Mouse (Mus musculus) urinary bladder, adult 2 months (tissue): ENCODE results near the gene St6galnac3. TPM values are rescaled to one million over a fixed set of nuclear protein-coding genes. Genes with fewer than 3 reads are reported as not detected.

Experiments used
- DNase-seq: peaks from one replicate; pipeline ENCODE4 v3.0.0; 2022; ENCODE audit warnings: low spot score
- polyA plus RNA-seq: library from polyadenylated mRNA; depleted of rRNA; stranded (reverse); fragments of >200 nt; gene quantifications from 2 replicates; pipeline ENCODE4 v1.2.3, GENCODE M21; 2012

The St6galnac3 gene
- polyA plus RNA-seq, 1 experiment = 2.9 TPM

- no peak for DNase-seq
Measured at GRCm38 (mm10) chr3:153472583-153473471, 252.1 kb downstream of the St6galnac3 start.

- no peak for DNase-seq
Measured at GRCm38 (mm10) chr3:153463849-153464248, 261.1 kb downstream of the St6galnac3 start.

DNA sequence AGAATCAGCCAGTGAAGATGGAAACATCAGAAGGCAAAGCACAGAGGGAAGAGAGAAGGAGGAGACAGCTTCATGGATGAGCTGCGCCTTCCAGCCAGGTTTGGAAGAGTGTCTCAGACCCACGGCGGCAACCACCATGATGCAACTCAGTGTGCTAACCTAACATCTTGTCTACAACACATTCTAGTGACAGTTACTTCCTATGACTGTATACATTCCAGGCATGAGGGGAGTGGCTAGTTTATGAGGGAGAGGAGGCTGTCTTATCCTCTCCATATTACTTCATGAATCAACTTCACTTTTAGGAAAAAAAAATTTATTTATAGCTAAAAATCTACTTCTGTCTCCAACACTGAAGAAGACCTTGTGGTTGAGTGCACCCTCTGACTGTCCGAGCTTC is 264.8 kb downstream of the St6galnac3 start:
- DNase-seq = no peak

DNA sequence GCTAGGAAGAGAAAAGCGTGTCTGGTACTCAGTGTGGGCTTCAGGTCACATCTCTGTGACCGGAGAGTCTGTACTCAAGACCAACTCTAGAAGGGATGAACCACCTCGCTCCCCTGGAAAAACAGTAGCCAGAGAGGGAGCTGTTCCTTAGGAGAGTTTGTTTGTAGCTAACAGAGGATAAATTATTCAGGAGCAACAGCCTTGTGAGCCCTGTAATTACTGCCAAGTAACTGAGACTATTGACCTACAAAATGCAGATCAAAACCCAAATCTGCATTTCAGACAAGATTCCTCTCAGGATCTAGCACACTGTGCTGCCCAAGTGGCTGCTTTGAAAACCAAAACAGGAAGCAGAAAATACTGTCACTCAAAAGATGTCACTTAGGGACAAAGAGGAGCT is 266.4 kb downstream of the St6galnac3 start:
- no peak for DNase-seq

- DNase-seq = no peak
Measured at GRCm38 (mm10) chr3:153457701-153458100, 267.3 kb downstream of the St6galnac3 start.

DNA sequence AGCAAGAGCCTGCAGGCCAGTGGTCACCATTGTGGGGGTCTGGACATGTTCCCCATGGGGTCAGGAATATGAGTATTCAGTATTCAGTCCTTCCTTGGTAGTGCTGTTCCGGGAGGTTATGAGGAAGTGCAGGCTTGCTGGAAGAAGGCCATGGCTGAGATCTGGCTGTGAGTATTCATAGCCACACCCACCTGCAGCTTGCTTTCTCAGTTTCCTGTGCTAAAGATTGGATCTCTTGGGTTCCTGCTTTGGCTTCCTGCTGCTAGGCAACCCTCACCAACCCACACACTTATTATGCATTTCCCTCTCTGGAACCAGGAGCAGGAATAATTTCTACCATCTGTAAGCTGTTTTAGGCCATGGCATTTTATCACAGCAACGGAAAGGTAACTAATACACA is 267.8 kb downstream of the St6galnac3 start:
- no peak for DNase-seq

GRCm38 (mm10) chr3:153456227-153456626 is 268.7 kb downstream of the St6galnac3 start:
- no peak for DNase-seq

DNA sequence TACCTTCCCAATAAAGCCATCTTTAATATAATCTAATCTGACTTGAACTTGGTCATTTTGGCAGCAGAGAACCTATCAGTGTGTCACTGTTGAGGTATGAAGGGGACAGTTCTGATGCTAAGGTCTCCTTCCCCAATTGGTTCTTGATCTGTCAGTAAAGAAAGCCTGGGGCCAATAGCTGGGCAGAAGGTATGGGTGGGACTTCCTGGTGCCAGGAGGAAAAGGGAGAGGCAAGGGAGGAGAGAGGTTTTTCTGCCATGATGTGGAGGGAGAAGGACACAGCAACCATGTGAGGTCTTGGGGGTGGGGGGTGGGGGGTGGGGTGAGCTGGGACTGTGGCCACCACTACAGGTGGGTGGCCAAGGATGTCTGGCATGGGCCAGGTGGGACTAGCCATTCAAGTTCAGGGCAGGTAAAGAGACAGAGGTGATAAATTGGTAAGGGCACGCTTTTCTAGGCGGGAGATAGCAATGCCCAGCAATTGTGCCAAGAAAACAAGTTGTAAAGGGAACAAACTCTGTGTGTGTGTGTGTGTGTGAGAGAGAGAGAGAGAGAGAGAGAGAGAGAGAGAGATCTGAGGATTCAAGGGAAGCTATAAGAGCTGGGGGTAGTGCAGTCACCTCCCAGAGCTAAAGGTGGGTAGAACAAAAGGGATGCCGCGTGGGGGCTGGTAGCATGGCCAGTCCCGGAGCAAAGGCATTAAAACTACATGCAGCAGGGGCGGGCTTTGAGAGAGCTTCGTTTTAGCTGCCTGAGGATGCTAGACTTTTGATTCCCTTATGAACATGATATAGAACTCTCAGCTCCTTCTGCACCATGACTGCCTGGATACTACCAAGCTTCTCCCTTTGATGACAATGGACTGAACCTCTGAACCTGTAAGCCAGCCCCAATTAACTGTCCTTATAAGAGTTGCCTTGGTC is 271.6 kb downstream of the St6galnac3 start:
- DNase-seq = no peak

GRCm38 (mm10) chr3:153452299-153452996 is 272.5 kb downstream of the St6galnac3 start:
- no peak for DNase-seq

- no peak for DNase-seq
Measured at GRCm38 (mm10) chr3:153441329-153441728, 283.6 kb downstream of the St6galnac3 start.

GRCm38 (mm10) chr3:153436076-153437021 is 288.6 kb downstream of the St6galnac3 start:
- DNase-seq = no peak

- DNase-seq = no peak
Measured at GRCm38 (mm10) chr3:153433010-153433409, 292.0 kb downstream of the St6galnac3 start.

DNA sequence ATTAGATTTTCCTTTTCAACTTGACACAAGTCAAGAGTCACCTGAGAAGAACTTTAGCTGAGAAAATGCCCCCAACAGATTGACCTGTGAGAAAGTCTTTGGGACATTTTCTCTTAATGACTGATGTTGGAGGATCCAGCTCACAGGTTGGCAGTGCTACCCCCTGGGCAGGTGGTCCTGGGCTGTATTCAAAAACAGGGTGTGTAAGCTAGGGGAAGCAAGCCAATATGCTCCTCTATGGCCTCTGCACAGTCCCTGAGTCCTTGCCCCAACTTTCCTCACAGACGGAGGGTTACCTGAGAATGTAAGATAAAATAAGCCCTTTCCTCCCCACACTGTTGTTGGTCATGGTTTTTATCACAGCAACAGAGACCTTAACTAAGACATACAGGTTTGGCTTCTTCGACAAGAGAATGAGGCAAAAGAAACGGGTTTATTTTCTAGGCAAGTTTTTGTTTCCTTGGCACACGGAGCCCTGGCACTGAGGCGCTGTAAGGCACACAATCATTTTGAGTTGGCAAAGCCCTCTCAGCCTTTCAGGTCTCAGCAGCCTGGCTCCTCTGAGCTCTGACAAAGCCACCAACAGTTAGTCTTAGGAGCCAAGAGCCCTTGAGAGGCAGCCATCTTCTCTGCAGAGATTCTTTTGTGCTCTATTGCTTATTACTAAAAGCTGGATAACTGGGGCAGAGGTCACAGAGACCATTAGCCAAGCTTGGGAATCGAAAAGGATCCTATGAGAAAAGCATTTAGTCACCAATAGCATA is 292.7 kb downstream of the St6galnac3 start:
- no peak for DNase-seq

GRCm38 (mm10) chr3:153429840-153430239 is 295.1 kb downstream of the St6galnac3 start:
- DNase-seq = no peak

- no peak for DNase-seq
Measured at GRCm38 (mm10) chr3:153421918-153422290, 303.1 kb downstream of the St6galnac3 start.

DNA sequence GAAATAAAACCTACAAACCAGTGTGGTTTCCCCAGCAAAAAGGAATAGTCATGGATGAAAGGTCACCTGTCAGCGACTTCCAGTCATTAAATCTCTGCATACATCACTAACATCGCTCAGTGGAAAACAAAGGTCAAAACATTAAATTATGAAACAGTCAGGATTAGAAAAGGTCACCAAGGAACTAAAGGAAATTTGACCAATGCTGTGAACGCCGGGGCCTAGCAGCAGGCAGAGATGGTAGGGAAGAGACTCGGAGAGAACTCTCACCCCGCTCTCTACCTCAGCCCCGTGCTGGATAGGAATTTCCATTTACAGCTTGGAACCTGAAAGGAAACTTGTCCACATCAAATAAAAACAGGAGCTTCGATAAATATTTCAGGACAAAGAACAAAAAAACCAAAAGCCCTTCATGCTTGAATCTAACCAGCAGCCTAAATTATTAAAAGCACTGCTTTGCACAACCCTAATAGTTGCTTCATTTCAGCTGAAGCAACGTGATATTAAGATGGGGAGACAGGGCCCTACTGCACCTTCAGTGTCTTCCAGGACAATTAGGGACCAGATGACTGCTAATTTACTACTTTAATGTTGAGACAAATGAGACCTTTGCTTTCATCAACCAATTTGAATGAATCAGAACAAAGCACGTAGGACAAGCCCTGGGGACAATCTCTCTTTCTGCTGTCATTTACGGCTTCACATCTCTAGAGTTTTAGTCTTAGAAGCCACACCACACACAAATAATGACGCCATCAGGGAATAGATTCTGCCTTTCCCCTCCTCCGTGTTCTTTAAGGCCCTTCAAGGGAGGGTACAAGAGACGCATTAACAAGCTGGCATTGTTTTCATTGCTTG is 303.7 kb downstream of the St6galnac3 start:
- no peak for DNase-seq

DNA sequence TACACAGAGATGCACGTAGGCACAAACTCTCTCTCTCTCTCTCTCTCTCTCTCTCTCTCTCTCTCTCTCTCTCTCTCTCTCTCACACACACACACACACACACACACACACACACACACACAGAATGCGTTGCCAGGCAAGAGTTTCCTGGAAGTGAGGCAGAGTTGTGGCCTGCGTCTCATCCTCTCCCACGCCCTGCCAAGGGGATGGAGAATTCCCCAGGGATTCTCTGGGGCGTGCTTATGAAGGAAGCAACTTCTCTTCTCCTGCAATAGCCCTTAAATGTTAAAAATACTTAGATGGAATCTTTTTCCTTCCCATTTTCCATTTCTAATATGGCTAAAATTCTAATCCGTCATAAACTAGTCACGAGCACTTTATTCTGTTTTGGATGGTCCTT is 305.6 kb downstream of the St6galnac3 start:
- no peak for DNase-seq

GRCm38 (mm10) chr3:153417001-153417400 is 308.0 kb downstream of the St6galnac3 start:
- no peak for DNase-seq

- DNase-seq = no peak
Measured at GRCm38 (mm10) chr3:153416383-153416782, 308.6 kb downstream of the St6galnac3 start.
